Comparison of ENCODE assay signal across 7 mouse cellular contexts in the genomic region with DNA sequence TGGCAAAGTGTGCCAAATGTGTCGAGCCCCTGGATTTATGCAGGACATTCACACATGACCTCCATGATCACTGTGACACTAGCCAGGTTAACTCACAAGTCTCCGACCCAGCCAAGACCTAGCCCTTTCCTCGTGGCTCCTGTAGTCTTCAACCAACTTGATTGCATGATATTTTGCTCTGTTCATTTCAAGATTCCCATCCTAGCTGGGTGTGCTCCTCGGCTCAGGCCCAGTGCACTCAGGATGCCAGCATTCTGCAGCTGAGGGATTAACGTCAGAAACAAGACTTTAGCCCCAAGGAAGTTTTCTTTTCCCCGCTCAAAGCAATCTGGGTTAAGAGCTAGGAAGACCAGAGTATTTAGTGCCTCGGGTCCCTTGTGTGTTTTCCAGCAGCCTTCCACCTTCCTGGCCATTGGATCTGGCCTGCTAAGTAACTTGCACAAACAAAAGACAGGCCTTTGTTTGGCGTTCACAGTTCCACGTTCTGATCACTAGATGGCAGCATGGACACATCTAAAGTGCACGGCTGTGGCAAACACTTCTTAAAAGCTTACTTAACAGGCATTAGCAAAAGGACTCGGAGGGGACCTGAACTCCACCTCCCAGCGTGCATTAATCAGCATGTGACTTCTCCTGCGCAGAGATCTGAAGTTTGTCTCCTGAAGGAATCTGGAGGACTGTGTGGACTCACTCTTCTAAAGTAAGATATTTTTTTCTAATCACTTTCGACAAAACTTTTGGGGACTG. TPM values are rescaled to one million over a fixed set of nuclear protein-coding genes. Genes with fewer than 3 reads are reported as not detected.
A peak's percentile ranks its signal among the peaks of the same experiment; 100 is the strongest.
DNase-seq lines count a peak whose midpoint lies in the region; ATAC-seq lines count a peak whose summit lies in the region.

Gene Bdh2 (plus strand): TSS at position 553 of the 747 bp plus-strand sequence.

- no peaks in the 10 kb centered on the region for H3K4me1 ChIP-seq in intestine, embryonic 15.5 days (replicated peaks)
- peaks cover 10% of the 10 kb centered on the region for H3K4me1 ChIP-seq in midbrain, embryonic 10.5 days

- no peaks in the 10 kb centered on the region for H3K36me3 ChIP-seq in intestine, embryonic 15.5 days
- no peaks in the 10 kb centered on the region for H3K36me3 ChIP-seq in midbrain, embryonic 10.5 days

- ATAC-seq in intestine, embryonic 15.5 days, result peak; percentile 86

- 19% methylated on average over 14 of the region's 14 CpGs for WGBS in intestine, embryonic 15.5 days
- WGBS in midbrain, embryonic 10.5 days, result 21% methylated on average over 14 of the region's 14 CpGs

- H3K9me3 ChIP-seq in intestine, embryonic 15.5 days, result no peaks in the 10 kb centered on the region
- H3K9me3 ChIP-seq in midbrain, embryonic 10.5 days (replicated peaks), result no peaks in the 10 kb centered on the region

- peak within 1 kb of the TSS; percentile 20 for H3K4me2 ChIP-seq in intestine, embryonic 15.5 days (replicated peaks)

- intact Hi-C loops in left cerebral cortex, postnatal 14 days (cut with DNase I), result loop anchor here (10.0 kb wide), 2 partner anchors 304 to 564 kb away; no protein-coding TSS in a partner anchor

- DNase-seq in adrenal gland, adult 2 months, result peak; percentile 75
- peak; percentile 84 for DNase-seq in embryo, embryonic 11.5 days (ENCODE audit: low read depth, low spot score)
- DNase-seq in gastrocnemius, postnatal 4 days (ENCODE audit: low spot score in 2 of 2), result peak; percentile 42 to 74
- peak; percentile 83 to 87 for DNase-seq in left cerebral cortex, postnatal 14 days (ENCODE audit: low spot score in 2 of 2)
- DNase-seq in midbrain, embryonic 10.5 days (ENCODE audit: low spot score), result peak; percentile 89
- peak; percentile 84 for DNase-seq in skeletal muscle tissue, adult 2 months (ENCODE audit: low read depth, low spot score)

- no peak within 1 kb of the TSS for H3K4me3 ChIP-seq in intestine, embryonic 15.5 days (replicated peaks)
- no peak within 1 kb of the TSS; the same call in 1 of the 2 replicates for H3K4me3 ChIP-seq in midbrain, embryonic 10.5 days

- no peak within 1 kb of the TSS for H3K9ac ChIP-seq in intestine, embryonic 15.5 days

- H3K27ac ChIP-seq in intestine, embryonic 15.5 days, result no peak within 1 kb of the TSS
- H3K27ac ChIP-seq in midbrain, embryonic 10.5 days (replicated peaks), result peak within 1 kb of the TSS; percentile 83

- H3K27me3 ChIP-seq in intestine, embryonic 15.5 days (replicated peaks), result no peaks in the 10 kb centered on the region
- no peaks in the 10 kb centered on the region for H3K27me3 ChIP-seq in midbrain, embryonic 10.5 days (ENCODE audit: low read depth, poor library complexity, severe bottlenecking)

RNA-seq across cellular contexts. Expression of gene Bdh2, which starts in this region (rescaled TPM):
- 1 to 10 TPM; 1.3 to 4.1 TPM for total RNA-seq in adrenal gland, adult 2 months (2021)
- 0.19 and 0.47 TPM in 2 replicates for polyA plus RNA-seq in adrenal gland, adult 2 months (2012; rRNA removed)
- 1 to 10 TPM; 5.8 to 6.4 TPM for total RNA-seq in gastrocnemius, postnatal 4 days (2021)
- 7.1 and 8.9 TPM in 2 replicates for polyA plus RNA-seq in intestine, embryonic 15.5 days (2015; fragmentation: Nextera tagmentation; extraction: Ambion mirVana)
- 1 to 10 TPM; 1.8 to 2.5 TPM for total RNA-seq in left cerebral cortex, postnatal 14 days (2021)
- 6.1 and 8.1 TPM in 2 replicates for polyA plus RNA-seq in midbrain, embryonic 10.5 days (2016; fragmentation: Nextera tagmentation; extraction: Ambion mirVana)
